Mouse (Mus musculus) limb, embryonic 15.5 days (tissue): Measurements from ENCODE around the gene Mycl. TPM values are rescaled to one million over a fixed set of nuclear protein-coding genes. Genes with fewer than 3 reads are reported as not detected.
A peak's percentile ranks its signal among the peaks of the same experiment; 100 is the strongest.

Source experiments
- ATAC-seq: fragments of 200-750 bp; cut with Nextera tagmentation; 2 replicates; pipeline ENCODE4 v1.8.0; 2017; ENCODE audit warnings: low read depth, moderate TSS enrichment; ENCODE audit not compliant: insufficient number of reproducible peaks, low FRiP score, low TSS enrichment
- H3K27ac ChIP-seq: fragments of 300-500 bp; sonication (generic); 2 replicates; pipeline ENCODE4 v1.5.1; 2015; ENCODE audit warnings: moderate library complexity, mild to moderate bottlenecking, inconsistent platforms
- H3K27me3 ChIP-seq: fragments of 300-500 bp; sonication (generic); 2 replicates; pipeline ENCODE4 v1.6.1; 2015; ENCODE audit warnings: inconsistent platforms
- H3K36me3 ChIP-seq: fragments of 300-500 bp; sonication (generic); 2 replicates; pipeline ENCODE4 v1.6.1; 2015; ENCODE audit warnings: inconsistent platforms
- H3K4me1 ChIP-seq: fragments of 300-500 bp; sonication (generic); 2 replicates; pipeline ENCODE4 v1.6.1; 2015; ENCODE audit warnings: inconsistent platforms
- H3K4me2 ChIP-seq: fragments of 300-500 bp; sonication (generic); 2 replicates; pipeline ENCODE4 v1.6.1; 2015; ENCODE audit warnings: mild to moderate bottlenecking, inconsistent platforms
- H3K4me3 ChIP-seq: fragments of 300-500 bp; sonication (generic); 2 replicates; pipeline ENCODE4 v1.5.1; 2015; ENCODE audit warnings: mild to moderate bottlenecking, inconsistent platforms
- H3K9ac ChIP-seq: fragments of 300-500 bp; sonication (generic); 2 replicates; pipeline ENCODE4 v1.6.1; 2015; ENCODE audit warnings: inconsistent platforms
- H3K9me3 ChIP-seq: fragments of 300-500 bp; sonication (generic); 2 replicates; pipeline ENCODE4 v1.6.1; 2016; ENCODE audit warnings: inconsistent platforms
- WGBS: fragments of 180-500 bp; shearing (Covaris S2); methylation state at CpG from one replicate; pipeline ENCODE4 v1.1.7; 2015; 5-methylcytosine and 5-hydroxymethylcytosine counted together
- polyA plus RNA-seq: library from polyadenylated mRNA; unstranded; fragments of >200 nt; fragmentation: Nextera tagmentation; extraction: Ambion mirVana; gene quantifications from 2 replicates; pipeline ENCODE4 v1.2.1, GENCODE M21; 2015

Gene Mycl
- polyA plus RNA-seq, 1 experiment from 2014 or later: 29.5 TPM

- Histone ChIP-seq H3K9ac (no peak overlapping the region), H3K27me3 (no peaks in the 10 kb centered on the region), H3K36me3 (peaks cover 27% of the 10 kb centered on the region), H3K4me3 (no peak overlapping the region), H3K9me3 (no peaks in the 10 kb centered on the region), H3K27ac (no peak overlapping the region), H3K4me2 (no peak overlapping the region), H3K4me1 (no peaks in the 10 kb centered on the region)
- 97% methylated on average over 13 of the region's 13 CpGs for WGBS
- no peak for ATAC-seq
Observed at GRCm38 (mm10) chr4:123026161-123026560, 30.7 kb downstream of the Mycl start.

GRCm38 (mm10) chr4:123026597-123026996 is 31.1 kb downstream of the Mycl start:
- H3K4me1 ChIP-seq: no peaks in the 10 kb centered on the region
- 75% methylated on average over 4 of the region's 4 CpGs for WGBS
- no peak overlapping the region for H3K4me2 ChIP-seq
- H3K9ac ChIP-seq: no peak overlapping the region
- no peak overlapping the region for H3K4me3 ChIP-seq
- no peak overlapping the region for H3K27ac ChIP-seq
- H3K27me3 ChIP-seq: no peaks in the 10 kb centered on the region
- peaks cover 28% of the 10 kb centered on the region for H3K36me3 ChIP-seq
- no peak for ATAC-seq
- no peaks in the 10 kb centered on the region for H3K9me3 ChIP-seq

GRCm38 (mm10) chr4:123034841-123035240 is 39.4 kb downstream of the Mycl start:
- Histone ChIP-seq H3K4me1 (no peaks in the 10 kb centered on the region), H3K4me3 (no peak overlapping the region), H3K4me2 (no peak overlapping the region), H3K9me3 (no peaks in the 10 kb centered on the region), H3K9ac (no peak overlapping the region), H3K27ac (no peak overlapping the region), H3K27me3 (no peaks in the 10 kb centered on the region), H3K36me3 (peaks cover 17% of the 10 kb centered on the region)
- 89% methylated on average over 2 of the region's 2 CpGs for WGBS
- no peak for ATAC-seq

- ATAC-seq: no peak
- Histone ChIP-seq H3K4me2 (no peak overlapping the region), H3K4me3 (no peak overlapping the region), H3K27me3 (no peaks in the 10 kb centered on the region), H3K27ac (no peak overlapping the region), H3K9ac (no peak overlapping the region), H3K4me1 (no peaks in the 10 kb centered on the region), H3K36me3 (peaks cover 25% of the 10 kb centered on the region), H3K9me3 (no peaks in the 10 kb centered on the region)
- WGBS: 88% methylated on average over 2 of the region's 2 CpGs
Observed at GRCm38 (mm10) chr4:123035636-123036035, 40.2 kb downstream of the Mycl start.

- ATAC-seq: no peak
- 80% methylated on average over 3 of the region's 3 CpGs for WGBS
- no peak overlapping the region for H3K4me2 ChIP-seq
Observed at GRCm38 (mm10) chr4:123036710-123037109, 41.3 kb downstream of the Mycl start.

GRCm38 (mm10) chr4:123041131-123041530 is 45.7 kb downstream of the Mycl start:
- H3K9ac ChIP-seq: no peak overlapping the region

More at GRCm38 (mm10) chr4:123036710-123037109, 41.3 kb downstream of the Mycl start:
- Histone ChIP-seq H3K4me3 (no peak overlapping the region), H3K27ac (no peak overlapping the region), H3K4me1 (no peaks in the 10 kb centered on the region), H3K9me3 (no peaks in the 10 kb centered on the region), H3K36me3 (peaks cover 22% of the 10 kb centered on the region), H3K9ac (no peak overlapping the region), H3K27me3 (no peaks in the 10 kb centered on the region)

GRCm38 (mm10) chr4:123043858-123044257 is 48.4 kb downstream of the Mycl start:
- H3K27ac ChIP-seq: no peak overlapping the region
- no peak for ATAC-seq
- H3K4me3 ChIP-seq: no peak overlapping the region
- peaks cover 6% of the 10 kb centered on the region for H3K4me1 ChIP-seq
- H3K4me2 ChIP-seq: no peak overlapping the region
- no peaks in the 10 kb centered on the region for H3K9me3 ChIP-seq
- no peaks in the 10 kb centered on the region for H3K27me3 ChIP-seq
- H3K36me3 ChIP-seq: peaks cover 61% of the 10 kb centered on the region
- 61% methylated on average over 1 of the region's 1 CpGs for WGBS
- no peak overlapping the region for H3K9ac ChIP-seq

More at GRCm38 (mm10) chr4:123041131-123041530, 45.7 kb downstream of the Mycl start:
- no peaks in the 10 kb centered on the region for H3K9me3 ChIP-seq
- WGBS: 95% methylated on average over 6 of the region's 6 CpGs
- peaks cover 37% of the 10 kb centered on the region for H3K36me3 ChIP-seq
- ATAC-seq: no peak
- H3K27me3 ChIP-seq: no peaks in the 10 kb centered on the region
- no peak overlapping the region for H3K4me2 ChIP-seq
- no peak overlapping the region for H3K4me3 ChIP-seq
- H3K4me1 ChIP-seq: no peaks in the 10 kb centered on the region; the same call in 1 of the 2 replicates
- H3K27ac ChIP-seq: no peak overlapping the region

GRCm38 (mm10) chr4:123044842-123045241 is 49.4 kb downstream of the Mycl start:
- Histone ChIP-seq H3K9me3 (no peaks in the 10 kb centered on the region), H3K27me3 (no peaks in the 10 kb centered on the region), H3K4me2 (no peak overlapping the region), H3K27ac (peak overlapping the region; percentile 57), H3K9ac (no peak overlapping the region), H3K4me1 (peaks cover 6% of the 10 kb centered on the region), H3K4me3 (no peak overlapping the region), H3K36me3 (peaks cover 62% of the 10 kb centered on the region)
- WGBS: 71% methylated on average over 4 of the region's 4 CpGs
- no peak for ATAC-seq

- H3K4me3 ChIP-seq: no peak overlapping the region
- H3K4me1 ChIP-seq: peaks cover 19% of the 10 kb centered on the region
- no peak overlapping the region for H3K9ac ChIP-seq
- peak overlapping the region; percentile 63 for H3K27ac ChIP-seq
- 76% methylated on average over 3 of the region's 3 CpGs for WGBS
- H3K36me3 ChIP-seq: peaks cover 49% of the 10 kb centered on the region
- H3K27me3 ChIP-seq: no peaks in the 10 kb centered on the region
- no peak overlapping the region for H3K4me2 ChIP-seq
- no peak for ATAC-seq
- no peaks in the 10 kb centered on the region for H3K9me3 ChIP-seq
Observed at GRCm38 (mm10) chr4:123046300-123046699, 50.8 kb downstream of the Mycl start.

- Histone ChIP-seq H3K36me3 (peaks cover 72% of the 10 kb centered on the region), H3K9me3 (no peaks in the 10 kb centered on the region), H3K27ac (peak overlapping the region; percentile 67), H3K4me1 (peaks cover 19% of the 10 kb centered on the region), H3K27me3 (no peaks in the 10 kb centered on the region), H3K4me3 (no peak overlapping the region), H3K4me2 (no peak overlapping the region), H3K9ac (no peak overlapping the region)
- WGBS: 24% methylated on average over 5 of the region's 5 CpGs
- peak; percentile 80 for ATAC-seq
Observed at GRCm38 (mm10) chr4:123050681-123051211, 55.3 kb downstream of the Mycl start.

Other genes with a start within 250 kb of the Mycl start
- gene Ppt1, start 159.4 kb upstream of the Mycl start, polyA plus RNA-seq: 79.4 and 83.0 TPM in 2 replicates
- gene Cap1, start 109.6 kb upstream of the Mycl start, polyA plus RNA-seq: 64.5 and 78.3 TPM in 2 replicates
- 16.0 and 18.3 TPM in 2 replicates for gene Mfsd2a, start 34.5 kb upstream of the Mycl start, polyA plus RNA-seq
- 20.9 and 21.3 TPM in 2 replicates for gene Trit1, start 20.9 kb downstream of the Mycl start, polyA plus RNA-seq
- gene Bmp8b, start 109.5 kb downstream of the Mycl start, polyA plus RNA-seq: 1.2 and 1.3 TPM in 2 replicates
- 0.12 and 0.15 TPM in 2 replicates for gene Oxct2b, start 120.6 kb downstream of the Mycl start, polyA plus RNA-seq
- 93.2 and 94.9 TPM in 2 replicates for gene Ppie, start 144.3 kb downstream of the Mycl start, polyA plus RNA-seq
- gene Hpcal4, start 187.6 kb downstream of the Mycl start, polyA plus RNA-seq: 0.46 and 0.50 TPM in 2 replicates
- gene Nt5c1a, start 205.9 kb downstream of the Mycl start, polyA plus RNA-seq: 0.14 TPM in 1 of 2 replicates, not detected in the other
- 11.0 and 15.6 TPM in 2 replicates for gene Heyl, start 237.9 kb downstream of the Mycl start, polyA plus RNA-seq